Mouse (Mus musculus): Measurements from ENCODE around the gene Gna12.

The Gna12 gene

DNA sequence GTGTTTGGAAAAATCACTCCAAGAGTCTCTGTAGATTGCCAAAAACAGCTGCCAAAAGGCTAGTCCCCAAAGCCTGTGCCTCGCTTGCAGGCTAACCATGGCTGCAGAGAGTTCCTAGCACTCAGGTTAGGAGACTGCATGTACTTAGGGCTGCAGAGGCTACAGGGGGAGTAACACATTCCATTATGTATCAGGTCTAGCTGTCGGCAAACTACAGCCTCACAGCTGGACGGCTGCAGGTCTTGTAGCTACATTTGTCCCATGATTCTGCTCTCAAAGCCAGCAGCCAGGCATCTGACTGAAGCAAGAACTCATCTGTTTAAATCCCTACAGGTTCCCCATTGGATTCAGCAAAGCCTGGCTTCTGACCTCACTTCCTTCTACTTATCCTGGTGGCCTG, 35.5 kb downstream of the Gna12 start:
- DNase-seq, result peak; percentile 98

- DNase-seq, result no peak
Measured at GRCm38 (mm10) chr5:140792233-140792632, 38.0 kb downstream of the Gna12 start.

- DNase-seq, result peak; percentile 96
Measured at GRCm38 (mm10) chr5:140790937-140791877, 39.0 kb downstream of the Gna12 start.

- DNase-seq, result no peak
Measured at GRCm38 (mm10) chr5:140790392-140790791, 39.8 kb downstream of the Gna12 start.

- DNase-seq, result peak; percentile 90
Measured at GRCm38 (mm10) chr5:140789561-140789960, 40.7 kb downstream of the Gna12 start.

DNA sequence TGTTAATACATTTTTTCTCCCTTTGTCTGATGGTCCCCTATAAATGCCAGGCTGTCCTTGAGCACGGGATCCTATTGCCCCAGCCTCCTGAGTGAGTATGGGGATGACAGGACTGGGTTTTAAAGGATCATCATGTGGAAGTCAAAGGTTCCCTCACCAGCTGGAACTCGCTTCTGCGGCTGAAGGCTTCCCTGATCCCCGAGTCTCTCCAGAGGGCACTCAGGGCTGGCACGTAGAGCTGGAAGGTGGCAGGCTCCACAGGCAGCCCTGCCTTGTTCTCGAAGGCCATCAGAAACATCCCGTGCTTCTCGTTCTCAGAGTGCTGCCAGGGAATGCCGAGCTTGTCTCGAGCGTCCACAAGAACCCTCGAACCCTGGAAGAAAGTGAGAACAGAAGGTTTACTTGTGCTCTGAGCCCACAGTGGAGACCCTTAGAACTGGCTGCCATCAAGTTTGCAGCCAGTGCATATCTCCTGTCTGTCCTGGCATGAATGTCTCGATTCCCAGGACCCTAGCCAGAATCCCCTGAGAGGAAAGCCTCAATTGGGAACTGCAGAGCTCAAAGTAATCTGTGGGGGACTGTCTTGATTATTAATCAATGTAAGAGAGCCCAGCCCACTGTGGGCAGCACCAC, 44.9 kb downstream of the Gna12 start:
- DNase-seq, result peak; percentile 95

DNA sequence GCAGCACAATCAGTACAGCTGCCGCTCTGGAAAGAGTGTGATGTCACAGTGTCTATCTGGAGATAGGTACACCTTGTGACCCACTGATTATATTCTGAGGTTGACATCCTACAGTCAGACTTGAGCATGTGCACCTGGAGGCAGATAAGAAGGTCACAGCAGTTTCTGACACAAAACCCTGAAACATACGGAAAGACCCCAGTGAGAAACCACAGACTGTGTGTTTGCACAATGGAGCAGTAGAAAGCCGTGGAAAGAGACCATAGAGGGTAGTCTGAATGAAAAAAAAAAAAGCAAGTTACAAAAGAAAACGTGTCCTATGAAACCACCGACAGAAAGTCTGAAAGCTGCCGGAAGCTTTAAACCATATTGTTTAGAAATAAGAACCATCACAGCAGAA, 45.9 kb downstream of the Gna12 start:
- DNase-seq, result no peak

DNA sequence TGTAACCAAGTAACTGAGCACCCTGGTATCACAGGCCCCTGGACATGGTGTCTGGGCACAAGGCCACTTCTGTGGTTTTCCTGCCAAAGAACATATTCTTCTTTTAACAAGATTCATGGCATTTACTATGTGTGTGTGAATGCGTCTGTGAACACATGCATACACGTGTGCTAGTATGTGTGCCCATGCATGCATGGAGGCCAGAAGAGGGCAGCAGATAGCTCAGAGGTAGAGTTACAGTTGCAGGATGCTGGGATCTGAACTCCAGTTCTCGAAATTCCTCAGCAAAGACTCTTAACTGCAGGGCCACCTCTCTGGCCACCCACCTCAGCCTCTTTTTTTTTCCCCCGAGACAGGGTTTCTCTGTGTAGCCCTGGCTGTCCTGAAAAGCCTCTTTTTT, 46.7 kb downstream of the Gna12 start:
- no peak for DNase-seq

DNA sequence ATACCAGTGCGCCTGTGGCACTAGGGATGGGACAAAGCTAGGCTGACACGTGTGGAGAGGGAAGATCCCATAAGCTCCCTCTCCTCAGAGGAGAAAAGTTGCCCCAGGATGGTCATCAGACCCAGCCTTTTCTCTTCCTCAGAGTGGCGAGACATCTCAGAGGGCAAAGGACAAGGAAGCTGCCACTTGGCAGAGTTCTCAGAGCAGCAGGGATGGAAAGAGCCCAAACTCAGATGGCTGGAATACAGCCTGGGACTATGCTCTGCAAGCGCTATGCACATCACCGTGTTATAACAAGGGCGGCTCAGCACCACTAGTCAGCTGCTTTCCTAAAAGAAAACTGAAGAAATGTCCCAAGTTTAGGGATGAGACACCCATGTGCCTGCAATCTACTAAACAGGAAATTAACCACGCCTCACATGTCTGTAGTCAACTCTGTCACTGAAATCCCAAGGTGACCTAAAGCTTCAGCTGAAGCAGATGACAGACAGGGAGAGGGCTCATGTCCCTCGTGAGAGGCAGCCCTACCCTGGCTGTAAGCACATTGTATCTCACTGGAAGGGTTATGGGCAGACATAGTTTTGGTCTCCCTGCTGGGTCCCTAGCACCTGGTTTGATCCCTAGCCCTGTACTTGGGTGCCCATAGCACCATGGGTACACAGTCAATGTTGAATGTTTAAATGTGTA, 48.2 kb downstream of the Gna12 start:
- peak; percentile 90 for DNase-seq

- DNase-seq, result no peak
Measured at GRCm38 (mm10) chr5:140781122-140781521, 49.1 kb downstream of the Gna12 start.

GRCm38 (mm10) chr5:140776968-140777367, 53.3 kb downstream of the Gna12 start:
- DNase-seq, result peak; percentile 91

GRCm38 (mm10) chr5:140775111-140775510, 55.1 kb downstream of the Gna12 start:
- no peak for DNase-seq

DNA sequence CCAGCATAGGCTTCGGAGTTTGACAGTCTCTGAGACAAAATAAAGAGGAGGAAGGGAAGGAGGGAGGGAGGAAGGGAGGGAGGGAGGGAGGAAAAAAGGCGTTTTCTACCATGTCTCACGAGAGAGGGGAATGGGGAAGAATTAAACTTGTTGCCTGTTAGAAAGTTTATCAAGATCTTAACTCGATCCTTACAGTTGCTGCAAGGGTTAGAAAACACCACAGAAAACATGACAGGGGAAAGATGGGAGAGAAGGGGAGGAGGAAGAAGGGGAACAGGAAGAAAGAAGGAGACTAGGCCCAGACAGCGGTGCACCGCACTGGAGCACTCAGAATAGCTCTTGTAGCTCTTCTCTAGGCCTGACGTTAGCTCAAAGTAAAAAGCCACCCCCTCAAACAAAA, 58.1 kb downstream of the Gna12 start:
- no peak for DNase-seq

GRCm38 (mm10) chr5:140771612-140772011, 58.6 kb downstream of the Gna12 start:
- peak; percentile 95 for DNase-seq

GRCm38 (mm10) chr5:140768333-140768732, 61.9 kb downstream of the Gna12 start:
- DNase-seq, result peak; percentile 95

DNA sequence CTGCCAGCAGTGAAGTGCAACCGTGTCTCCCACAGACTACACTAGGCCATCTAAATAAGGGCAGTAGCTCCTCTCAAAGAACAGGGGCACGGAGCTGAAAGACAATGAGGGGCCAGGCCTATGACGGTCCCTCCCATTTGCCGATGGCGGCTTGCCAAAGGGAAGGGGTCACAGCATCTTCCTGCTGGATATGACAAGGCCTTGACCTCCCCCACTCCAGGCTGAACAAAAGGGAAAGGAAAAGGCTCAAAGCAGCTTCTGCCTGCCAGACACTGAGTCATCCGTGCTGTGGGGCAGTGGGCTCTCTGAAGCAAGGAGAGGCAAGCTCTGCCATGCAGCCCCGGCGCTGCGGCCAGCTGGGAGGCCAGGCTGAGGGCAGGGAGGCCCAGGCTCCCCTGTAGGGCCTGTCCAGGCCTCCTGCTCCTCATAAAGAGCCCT, 62.5 kb downstream of the Gna12 start:
- DNase-seq, result peak; percentile 99

DNA sequence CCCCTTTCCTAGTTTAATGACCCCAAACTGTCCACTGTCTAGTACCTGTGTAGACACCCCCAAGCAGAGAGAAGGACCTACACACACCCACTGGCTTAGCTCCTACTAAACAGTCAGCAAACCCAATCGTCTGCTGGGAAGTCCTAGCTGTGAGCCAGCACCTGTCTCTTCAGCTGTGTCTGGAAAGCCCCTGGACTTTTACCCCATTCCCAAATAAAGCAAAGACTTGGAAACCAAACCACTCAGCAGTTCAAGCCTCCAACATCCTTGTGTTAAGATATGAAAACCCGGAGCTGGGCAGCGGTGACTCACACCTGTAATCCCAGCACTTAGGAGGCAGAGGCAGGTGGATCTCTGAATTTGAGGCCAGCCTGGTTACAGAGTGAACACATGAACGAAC, 63.7 kb downstream of the Gna12 start:
- no peak for DNase-seq

DNA sequence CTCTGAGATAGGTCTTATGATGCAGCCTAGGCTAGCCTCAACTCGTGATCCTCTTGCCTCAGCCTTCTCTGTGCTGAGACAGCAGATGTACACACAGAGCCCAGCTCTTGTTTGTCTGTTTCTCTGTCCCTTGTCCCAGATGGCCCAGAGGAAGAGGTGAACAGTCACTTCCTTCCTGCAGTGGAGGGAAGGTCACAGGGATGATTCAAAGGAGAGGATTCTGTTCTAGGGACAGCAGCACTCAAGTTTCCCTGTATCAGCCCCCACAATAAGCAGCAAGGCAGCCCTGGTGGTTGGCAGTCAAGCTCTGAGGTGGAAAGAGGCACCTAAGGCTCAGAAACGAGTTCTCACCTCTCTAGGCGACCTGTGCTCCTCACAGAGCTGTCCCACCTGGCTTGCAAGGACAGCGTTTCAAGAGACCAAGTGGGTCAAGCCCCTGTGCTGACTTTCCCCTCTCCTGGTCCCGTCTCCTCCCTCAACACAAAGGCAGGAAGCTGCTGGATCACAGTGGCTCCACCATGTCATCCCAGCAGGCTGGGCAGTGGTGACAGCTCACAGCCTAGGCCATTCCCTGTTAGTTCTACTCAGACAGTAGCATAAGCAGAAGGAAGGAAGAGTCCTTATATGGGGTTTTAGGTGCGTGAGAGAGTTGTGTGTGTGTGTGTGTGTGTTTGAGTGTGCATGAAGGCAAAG, 65.2 kb downstream of the Gna12 start:
- DNase-seq, result peak; percentile 98

DNA sequence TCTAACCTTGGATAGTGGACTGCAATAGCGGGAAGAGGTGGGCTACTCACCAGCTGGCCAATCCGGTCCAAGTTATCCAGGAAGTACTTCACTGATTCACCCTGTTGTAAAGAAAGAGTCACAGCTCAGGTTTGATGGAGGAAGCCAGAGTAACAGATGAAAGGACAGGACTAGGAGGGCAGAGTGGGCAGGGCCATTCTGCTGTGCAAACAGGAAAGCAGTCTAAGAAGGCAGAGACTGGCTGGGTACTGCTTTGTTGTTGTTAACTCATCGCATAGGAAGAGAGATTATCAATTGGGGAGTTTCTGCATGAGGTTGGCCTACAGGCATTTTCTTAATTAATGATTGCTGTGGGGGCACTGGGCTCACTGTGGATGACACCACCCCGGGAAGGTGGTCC, 67.7 kb downstream of the Gna12 start:
- no peak for DNase-seq

DNA sequence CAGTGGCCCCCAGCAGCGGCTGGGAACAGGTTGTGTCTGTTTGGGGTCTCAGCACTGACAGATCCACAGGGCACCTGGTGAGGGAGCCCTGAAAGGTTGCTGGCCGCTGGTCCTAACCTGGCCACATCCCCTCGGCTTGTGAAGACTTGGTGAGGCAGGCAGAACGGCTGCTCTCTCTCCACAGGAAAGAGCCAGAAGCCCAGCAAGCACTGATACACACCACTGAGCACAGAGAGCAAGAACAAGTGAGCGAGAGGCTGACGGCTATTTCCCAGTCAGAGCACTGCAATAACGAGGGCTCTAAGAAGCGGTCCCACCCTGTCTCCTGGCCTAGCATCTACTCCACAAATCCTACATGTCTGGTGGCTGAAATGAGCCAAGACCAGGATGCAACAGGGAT, 71.4 kb downstream of the Gna12 start:
- DNase-seq, result peak; percentile 88

DNA sequence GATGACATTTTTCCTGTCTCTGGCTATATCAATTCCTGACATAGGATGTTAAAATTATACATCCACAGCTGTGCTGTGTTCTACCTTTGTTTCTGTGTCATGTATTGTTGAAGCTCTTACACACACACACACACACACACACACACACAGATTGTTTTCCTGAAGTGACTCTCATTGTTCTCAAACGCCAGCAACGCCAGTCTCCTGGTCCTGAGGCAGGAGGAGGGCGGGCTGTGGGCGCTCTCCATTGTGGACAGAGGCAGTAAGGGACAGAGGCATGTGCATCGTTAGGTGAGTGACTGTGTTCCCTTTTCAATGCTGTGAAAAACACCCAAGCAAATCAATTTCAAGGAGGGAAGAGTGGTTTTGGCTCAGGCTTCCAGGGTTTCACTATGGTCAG, 77.0 kb downstream of the Gna12 start:
- peak; percentile 93 for DNase-seq

DNA sequence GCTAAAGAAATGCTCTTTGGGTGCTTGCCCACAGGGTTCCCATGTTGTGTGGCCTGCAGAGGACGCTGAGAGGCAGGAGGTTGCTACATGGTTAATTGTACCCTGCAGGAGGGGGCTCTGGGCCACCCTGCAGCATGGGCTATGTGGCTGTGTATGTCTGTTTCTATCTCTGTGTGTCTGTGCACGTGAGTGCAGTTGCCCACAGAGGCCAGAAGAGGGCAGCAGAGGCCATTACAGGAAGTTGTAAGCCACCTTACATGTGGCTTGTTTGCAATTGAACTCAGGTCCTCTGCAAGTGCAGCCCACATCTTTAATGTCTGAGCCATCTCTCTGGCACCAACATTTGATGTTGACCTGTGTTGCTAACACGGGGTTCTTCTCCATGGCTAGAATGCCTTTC, 77.6 kb downstream of the Gna12 start:
- peak; percentile 90 for DNase-seq

DNA sequence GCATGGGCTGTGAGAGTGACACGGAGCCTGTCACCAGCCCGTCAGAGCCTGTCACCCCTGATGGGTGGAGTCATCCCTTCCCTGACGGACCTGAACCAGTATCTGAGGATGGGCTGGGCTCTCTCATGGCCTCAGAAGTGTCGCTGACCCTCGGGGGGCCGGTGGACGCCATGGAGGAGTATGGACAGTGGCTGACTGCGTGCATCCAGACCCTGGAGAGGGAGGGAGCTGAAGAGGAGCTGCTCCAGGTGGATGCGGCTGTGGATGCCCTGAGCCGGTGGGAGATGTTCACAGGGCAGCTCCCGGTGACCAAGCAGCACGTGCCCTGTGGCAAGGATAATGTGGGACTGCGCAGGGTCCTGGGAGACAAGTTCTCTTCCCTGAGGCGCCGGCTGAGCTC, 78.2 kb downstream of the Gna12 start:
- DNase-seq, result peak; percentile 90
